Mouse (Mus musculus) bone marrow, adult 2 months (tissue): Measurements from ENCODE around the gene Pdxp.

ENCODE experiments used
- CTCF ChIP-seq: fragments of 200-500 bp; IDR thresholded peaks from 2 replicates; pipeline ENCODE4 v1.5.1; 2011; ENCODE audit warnings: low read length, control low read depth; ENCODE audit not compliant: control insufficient read depth, insufficient read depth
- POLR2A ChIP-seq: fragments of 200-500 bp; IDR thresholded peaks from 2 replicates; pipeline ENCODE4 v1.6.1; 2011; ENCODE audit warnings: low read depth, mild to moderate bottlenecking, control low read depth, low read length, borderline replicate concordance; ENCODE audit not compliant: control insufficient read depth

- no peak for TF ChIP-seq POLR2A
- TF ChIP-seq CTCF: no peak
Observed at GRCm38 (mm10) chr15:78908982-78909381, 4.7 kb upstream of the Pdxp start.
